In genomic region chr9:43843711-43844127, GRCm38 (mm10) we compare ENCODE assay signal across 12 mouse cellular contexts.
A peak's percentile ranks its signal among the peaks of the same experiment; 100 is the strongest.
DNase-seq lines count a peak whose midpoint lies in the region; ATAC-seq and TF ChIP-seq lines count a peak whose summit lies in the region.
"Had no signal": no experiment of that assay in that cellular context is flagged by ENCODE, and none has a peak within 500 bp of the region (broad histone marks: within the 10 kb centered on the region; RNA-seq: fewer than 3 reads in every experiment).

No protein-coding gene starts in this region.

- peaks cover 21% of the 10 kb centered on the region for H3K27me3 ChIP-seq in kidney, embryonic 16.5 days (ENCODE audit: insufficient read depth, low read length)
- H3K27me3 ChIP-seq in kidney, adult 2 months (replicated peaks; ENCODE audit: control insufficient read depth, insufficient read depth, low read length), result no peaks in the 10 kb centered on the region
- H3K27me3 ChIP-seq in limb, embryonic 10.5 days (ENCODE audit: low read depth, poor library complexity, severe bottlenecking), result peaks cover 56% of the 10 kb centered on the region

- no peak overlapping the region for H3K4me3 ChIP-seq in kidney, embryonic 16.5 days (ENCODE audit: low read length)
- H3K4me3 ChIP-seq in kidney, adult 2 months (ENCODE audit: insufficient read depth, low read depth, low read length), result no peak overlapping the region
- H3K4me3 ChIP-seq in limb, embryonic 10.5 days, result no peak overlapping the region
- H3K4me3 ChIP-seq: hindbrain, embryonic 15.5 days had no signal

- H3K9ac ChIP-seq in kidney, embryonic 16.5 days (replicated peaks; ENCODE audit: low read length), result no peak overlapping the region
- H3K9ac ChIP-seq: hindbrain, embryonic 15.5 days had no signal

- no peaks in the 10 kb centered on the region for H3K36me3 ChIP-seq in kidney, embryonic 16.5 days (ENCODE audit: insufficient read depth, low read length)
- H3K36me3 ChIP-seq in kidney, adult 2 months (ENCODE audit: control insufficient read depth, insufficient read depth, low read length), result no peaks in the 10 kb centered on the region
- no peaks in the 10 kb centered on the region for H3K36me3 ChIP-seq in limb, embryonic 10.5 days
- H3K36me3 ChIP-seq: hindbrain, embryonic 15.5 days had no signal

- no peaks in the 10 kb centered on the region for H3K9me3 ChIP-seq in kidney, embryonic 16.5 days (ENCODE audit: low read length)
- H3K9me3 ChIP-seq in limb, embryonic 10.5 days (replicated peaks), result no peaks in the 10 kb centered on the region
- H3K9me3 ChIP-seq: hindbrain, embryonic 15.5 days had no signal

- H3K4me2 ChIP-seq in kidney, embryonic 16.5 days (replicated peaks; ENCODE audit: low read depth, low read length), result no peak overlapping the region
- H3K4me2 ChIP-seq: hindbrain, embryonic 15.5 days had no signal

- 0% methylated on average over 3 of the region's 3 CpGs for WGBS in kidney, embryonic 16.5 days
- WGBS in kidney, adult 2 months, result 17% methylated on average over 3 of the region's 3 CpGs
- WGBS in limb, embryonic 10.5 days, result 2% methylated on average over 3 of the region's 3 CpGs

- TF ChIP-seq POLR2A in kidney, adult 2 months (IDR thresholded peaks at IDR 0.05; ENCODE audit: low read depth, low read length), result no peak

- no peak for TF ChIP-seq CTCF in kidney, adult 2 months (conservative IDR thresholded peaks at IDR 0.05; ENCODE audit: insufficient read depth, insufficient read length, low read depth, low read length)

- H3K27ac ChIP-seq in kidney, embryonic 16.5 days (ENCODE audit: low read length), result no peak overlapping the region
- H3K27ac ChIP-seq in kidney, adult 2 months (ENCODE audit: insufficient read depth, low read depth, low read length), result no peak overlapping the region
- H3K27ac ChIP-seq in limb, embryonic 10.5 days, result no peak overlapping the region
- H3K27ac ChIP-seq: hindbrain, embryonic 15.5 days; stomach, postnatal 0 days had no signal

- peak; percentile 49; the same call in 1 of the 2 replicates for ATAC-seq in kidney, embryonic 16.5 days (ENCODE audit: low FRiP score, low TSS enrichment)
- no peak for ATAC-seq in activated CD4-positive, CD25-positive, alpha-beta regulatory T cell, adult 4 months

- H3K4me1 ChIP-seq in kidney, embryonic 16.5 days (ENCODE audit: insufficient read depth, low read length), result peaks cover 10% of the 10 kb centered on the region
- H3K4me1 ChIP-seq in kidney, adult 2 months (ENCODE audit: control insufficient read depth, insufficient read depth, low read length), result no peaks in the 10 kb centered on the region
- H3K4me1 ChIP-seq in limb, embryonic 10.5 days, result peaks cover 56% of the 10 kb centered on the region

- no peak for DNase-seq in kidney, adult 2 months
- DNase-seq in embryo, embryonic 10.5 days (ENCODE audit: low spot score), result peak; percentile 57
- peak; percentile 57 for DNase-seq in limb, embryonic 10.5 days (ENCODE audit: low spot score)
- DNase-seq in mesoderm, embryonic 11.5 days (ENCODE audit: low read depth, low spot score), result peak; percentile 70
- no peak for DNase-seq in thymus, adult 18-20 months
- no peak for DNase-seq in urinary bladder, postnatal 36 days (ENCODE audit: low spot score in 2 of 2)
- DNase-seq: heart, adult 18-20 months; right cerebral cortex, postnatal 4 days had no signal

Comparison
In these comparisons a context has a peak if more than half of its experiments do, and no peak if none do; other contexts are left out.
1. DNase-seq: peak in embryo, embryonic 10.5 days (single experiment), limb, embryonic 10.5 days (single experiment) and mesoderm, embryonic 11.5 days (single experiment); none in kidney, adult 2 months (single experiment), thymus, adult 18-20 months (0 of 2) and urinary bladder, postnatal 36 days (0 of 2).